Comparison of ENCODE assay signal across 8 mouse cellular contexts in genomic region chr12:31500196-31500595, GRCm38 (mm10). TPM values are rescaled to one million over a fixed set of nuclear protein-coding genes. Genes with fewer than 3 reads are reported as not detected.
DNase-seq lines count a peak whose midpoint lies in the region; ATAC-seq lines count a peak whose summit lies in the region.

No protein-coding gene starts in this region.

- H3K36me3 ChIP-seq in erythroblast, embryonic 14.5 days (ENCODE audit: control insufficient read depth), result peaks cover under 1% of the 10 kb centered on the region; the same call in 1 of the 2 replicates
- H3K36me3 ChIP-seq in limb, embryonic 15.5 days, result no peaks in the 10 kb centered on the region
- no peaks in the 10 kb centered on the region for H3K36me3 ChIP-seq in splenic B cell, adult 2 months (ENCODE audit: control insufficient read depth, insufficient read depth, low read length, poor library complexity, severe bottlenecking)

- H3K4me3 ChIP-seq in erythroblast, embryonic 14.5 days (replicated peaks), result peak overlapping the region; percentile 89
- peak overlapping the region; percentile 95 for H3K4me3 ChIP-seq in limb, embryonic 15.5 days

- DNase-seq in spleen, postnatal 36 days (ENCODE audit: low spot score in 2 of 2), result peak; percentile 57 to 63
- no peak for DNase-seq in spleen, adult 12 weeks (ENCODE audit: low spot score)
- DNase-seq in splenic B cell, adult 2 months (ENCODE audit: low read depth, low spot score), result peak; percentile 68
- DNase-seq in layer of hippocampus, postnatal 25 days (ENCODE audit: extremely low spot score in 1 of 2, low spot score in 1 of 2), result no peak
- DNase-seq in embryo, embryonic 10.5 days (ENCODE audit: low spot score), result no peak

- H3K27me3 ChIP-seq in erythroblast, embryonic 14.5 days (ENCODE audit: control insufficient read depth), result peaks cover 3% of the 10 kb centered on the region; the same call in 1 of the 2 replicates
- H3K27me3 ChIP-seq in limb, embryonic 15.5 days, result no peaks in the 10 kb centered on the region
- no peaks in the 10 kb centered on the region for H3K27me3 ChIP-seq in splenic B cell, adult 2 months (ENCODE audit: control insufficient read depth, insufficient read depth, low read length, poor library complexity, severe bottlenecking)

- H3K4me1 ChIP-seq in erythroblast, embryonic 14.5 days (ENCODE audit: control insufficient read depth), result peaks cover 27% of the 10 kb centered on the region
- H3K4me1 ChIP-seq in limb, embryonic 15.5 days, result peaks cover 13% of the 10 kb centered on the region

- 2% methylated on average over 12 of the region's 12 CpGs for WGBS in limb, embryonic 15.5 days

- ATAC-seq in erythroblast, adult 5-6 weeks (replicated peaks; ENCODE audit: low FRiP score, poor library complexity, severe bottlenecking), result no peak
- ATAC-seq in limb, embryonic 15.5 days (ENCODE audit: insufficient number of reproducible peaks, low FRiP score, low TSS enrichment, low read depth), result no peak; the same call in 1 of the 2 replicates

- peak overlapping the region; percentile 91 for H3K27ac ChIP-seq in limb, embryonic 15.5 days

- H3K9me3 ChIP-seq in erythroblast, embryonic 14.5 days (ENCODE audit: control insufficient read depth, low read length), result no peaks in the 10 kb centered on the region
- no peaks in the 10 kb centered on the region for H3K9me3 ChIP-seq in limb, embryonic 15.5 days

- peak overlapping the region; percentile 76 for H3K9ac ChIP-seq in limb, embryonic 15.5 days

- H3K4me2 ChIP-seq in limb, embryonic 15.5 days, result peak overlapping the region; percentile 81

RNA-seq across cellular contexts. Expression of gene Cbll1, which starts 0.8 kb away (rescaled TPM):
- 0.17 TPM in 2 replicates for polyA plus RNA-seq in erythroblast, embryonic 14.5 days (2012)
- 10.6 and 30.7 TPM in 2 replicates for total RNA-seq in erythroblast, adult 5-6 weeks (2015; ENCODE audit: low replicate concordance)
- total RNA-seq in erythroblast, adult 5-6 weeks (2017; ENCODE audit: low replicate concordance), result 2.9 and 3.2 TPM in 2 replicates
- polyA plus RNA-seq in limb, embryonic 15.5 days (2015; fragmentation: Nextera tagmentation; extraction: Ambion mirVana), result 10.6 and 11.5 TPM in 2 replicates
- 10 to 100 TPM; 21.1 to 22.2 TPM for total RNA-seq in layer of hippocampus, postnatal 25 days (2021)

RNA-seq across cellular contexts. Expression of gene Slc26a4, which starts 59.6 kb away (rescaled TPM):
- not detected in 2 replicates for polyA plus RNA-seq in erythroblast, embryonic 14.5 days (2012)
- total RNA-seq in erythroblast, adult 5-6 weeks (2015; ENCODE audit: low replicate concordance), result not detected in 2 replicates
- total RNA-seq in erythroblast, adult 5-6 weeks (2017; ENCODE audit: low replicate concordance), result not detected in 2 replicates
- polyA plus RNA-seq in limb, embryonic 15.5 days (2015; fragmentation: Nextera tagmentation; extraction: Ambion mirVana), result 0.05 TPM in 1 of 2 replicates, not detected in the other
- 10 to 100 TPM in 1 of 2 experiments, 1 to 10 TPM in 1; 9.8 to 10.1 TPM for total RNA-seq in layer of hippocampus, postnatal 25 days (2021)

Comparison
In these comparisons a context has a peak if more than half of its experiments do, and no peak if none do; other contexts are left out.
1. DNase-seq: peak in spleen, postnatal 36 days (2 of 2) and splenic B cell, adult 2 months (single experiment); none in spleen, adult 12 weeks (single experiment), layer of hippocampus, postnatal 25 days (0 of 2) and embryo, embryonic 10.5 days (single experiment).
2. RNA of gene Slc26a4, which starts 59.6 kb away (total RNA-seq): 9.8 to 10.1 TPM in layer of hippocampus, postnatal 25 days; not detected in erythroblast, adult 5-6 weeks; every median in the first group is over 10 times any median in the second.